Mouse (Mus musculus) cerebellum, adult 8-10 months (tissue): Measurements from ENCODE around the gene Hpd.

Source experiments
- DNase-seq: peaks from one replicate; pipeline ENCODE4 v3.0.0; 2022

Hpd gene

GRCm38 (mm10) chr5:123181536-123181935 lies 991 bp downstream of the Hpd start:
- DNase-seq = no peak

GRCm38 (mm10) chr5:123180390-123180789 lies 2.1 kb downstream of the Hpd start:
- DNase-seq = no peak

GRCm38 (mm10) chr5:123178792-123179191 lies 3.7 kb downstream of the Hpd start:
- DNase-seq = no peak

GRCm38 (mm10) chr5:123171646-123172350 lies 10.7 kb downstream of the Hpd start:
- DNase-seq = peak; percentile 75

- no peak for DNase-seq
Observed at GRCm38 (mm10) chr5:123170365-123170764, 12.2 kb downstream of the Hpd start.

GRCm38 (mm10) chr5:123169284-123169683 lies 13.2 kb downstream of the Hpd start, which contains the start of gene Psmd9:
TSS of gene Psmd9 (plus strand) at chr5:123169413.
- no peak for DNase-seq

- no peak for DNase-seq
Observed at GRCm38 (mm10) chr5:123167591-123167990, 14.9 kb downstream of the Hpd start.

- DNase-seq = no peak
Observed at GRCm38 (mm10) chr5:123166437-123166836, 16.1 kb downstream of the Hpd start.

- no peak for DNase-seq
Observed at GRCm38 (mm10) chr5:123162942-123163341, 19.6 kb downstream of the Hpd start.

GRCm38 (mm10) chr5:123160341-123160740 lies 22.2 kb downstream of the Hpd start:
- DNase-seq = no peak

GRCm38 (mm10) chr5:123159866-123160265 lies 22.7 kb downstream of the Hpd start:
- DNase-seq = no peak

- DNase-seq = no peak
Observed at GRCm38 (mm10) chr5:123159446-123159845, 23.1 kb downstream of the Hpd start.

- no peak for DNase-seq
Observed at GRCm38 (mm10) chr5:123157972-123158371, 24.6 kb downstream of the Hpd start.

GRCm38 (mm10) chr5:123156763-123157162 lies 25.8 kb downstream of the Hpd start:
- peak; percentile 26 for DNase-seq

- DNase-seq = peak; percentile 67
Observed at GRCm38 (mm10) chr5:123155425-123155824, 27.1 kb downstream of the Hpd start.

GRCm38 (mm10) chr5:123152901-123153300 lies 29.6 kb downstream of the Hpd start:
- DNase-seq = no peak

GRCm38 (mm10) chr5:123151707-123152362 lies 30.7 kb downstream of the Hpd start:
- peak; percentile 22 for DNase-seq

- DNase-seq = no peak
Observed at GRCm38 (mm10) chr5:123151077-123151476, 31.4 kb downstream of the Hpd start.

- DNase-seq = peak; percentile 43
Observed at GRCm38 (mm10) chr5:123150641-123151040, 31.9 kb downstream of the Hpd start.

GRCm38 (mm10) chr5:123149451-123150400 lies 32.8 kb downstream of the Hpd start:
- peak; percentile 91 for DNase-seq

- DNase-seq = peak; percentile 45
Observed at GRCm38 (mm10) chr5:123148073-123148722, 34.3 kb downstream of the Hpd start.

- peak; percentile 43 for DNase-seq
Observed at GRCm38 (mm10) chr5:123147569-123147968, 35.0 kb downstream of the Hpd start.

- no peak for DNase-seq
Observed at GRCm38 (mm10) chr5:123146357-123146756, 36.2 kb downstream of the Hpd start.
